Mouse (Mus musculus) cortical plate, adult 2 months (tissue): ENCODE data around the gene Ms4a14.
"Not testable (repeated sequence)": the region's sequence is repeated elsewhere in the genome, so short reads cannot be mapped to it uniquely, and the experiment has no call there.

Source experiments
- CTCF ChIP-seq: fragments of 200-500 bp; IDR thresholded peaks from 2 replicates; pipeline ENCODE4 v1.5.1; 2011; ENCODE audit warnings: mild to moderate bottlenecking, control low read depth, low read length; ENCODE audit not compliant: insufficient read depth; ENCODE audit errors: extremely low read depth
- POLR2A ChIP-seq: fragments of 200-500 bp; IDR thresholded peaks from 2 replicates; pipeline ENCODE4 v1.6.1; 2011; ENCODE audit warnings: mild to moderate bottlenecking, low read length, control low read depth; ENCODE audit not compliant: insufficient read depth; ENCODE audit errors: extremely low read depth

GRCm38 (mm10) chr19:11293616-11294015 is 20.6 kb downstream of the Ms4a14 start:
- TF ChIP-seq CTCF, POLR2A: not testable (repeated sequence)
